Mouse (Mus musculus) myocyte (in vitro differentiated cells): ENCODE data around the gene Nlgn3.

Experiments
- E2F4 ChIP-seq: IDR thresholded peaks from one replicate; pipeline ENCODE4 v1.6.1; 2011; ENCODE audit warnings: mild to moderate bottlenecking, control low read depth, moderate library complexity; ENCODE audit not compliant: insufficient read depth
- MAX ChIP-seq: IDR thresholded peaks from one replicate; pipeline ENCODE4 v1.6.1; 2011; ENCODE audit warnings: low read depth, mild to moderate bottlenecking, control low read depth
- MYOG ChIP-seq, 3 experiments: IDR thresholded peaks; one replicate each; pipeline ENCODE4 v1.6.1; 2011; ENCODE audit warnings: control low read depth in 2 of 3, low read depth in 2 of 3, mild to moderate bottlenecking in 2 of 3; ENCODE audit not compliant: insufficient read length in 2 of 3, control insufficient read depth in 1 of 3, insufficient read depth in 1 of 3
- POLR2A ChIP-seq: IDR thresholded peaks from one replicate; pipeline ENCODE4 v1.6.1; 2011; ENCODE audit warnings: low read depth, mild to moderate bottlenecking, control low read depth, moderate library complexity; ENCODE audit not compliant: insufficient read length
- POLR2AphosphoS2 ChIP-seq: IDR thresholded peaks from one replicate; pipeline ENCODE4 v1.6.1; 2011; ENCODE audit warnings: low read depth, control low read depth; ENCODE audit not compliant: insufficient read length
- REST ChIP-seq: IDR thresholded peaks from one replicate; pipeline ENCODE4 v1.6.1; 2011; ENCODE audit warnings: mild to moderate bottlenecking, control low read depth, moderate library complexity; ENCODE audit not compliant: insufficient read depth, insufficient read length
- SRF ChIP-seq: IDR thresholded peaks from one replicate; pipeline ENCODE4 v1.6.1; 2011; ENCODE audit warnings: low read depth; ENCODE audit not compliant: control insufficient read depth, insufficient read length
- TCF12 ChIP-seq: IDR thresholded peaks from one replicate; pipeline ENCODE4 v1.6.1; 2011; ENCODE audit warnings: mild to moderate bottlenecking, control low read depth; ENCODE audit not compliant: poor library complexity, insufficient read depth, severe bottlenecking
- TCF3 ChIP-seq: IDR thresholded peaks from one replicate; pipeline ENCODE4 v1.6.1; 2011; ENCODE audit warnings: low read depth, control low read depth; ENCODE audit not compliant: insufficient read length
- USF1 ChIP-seq: IDR thresholded peaks from one replicate; pipeline ENCODE4 v1.6.1; 2011; ENCODE audit warnings: low read depth, mild to moderate bottlenecking, control low read depth, moderate library complexity

DNA sequence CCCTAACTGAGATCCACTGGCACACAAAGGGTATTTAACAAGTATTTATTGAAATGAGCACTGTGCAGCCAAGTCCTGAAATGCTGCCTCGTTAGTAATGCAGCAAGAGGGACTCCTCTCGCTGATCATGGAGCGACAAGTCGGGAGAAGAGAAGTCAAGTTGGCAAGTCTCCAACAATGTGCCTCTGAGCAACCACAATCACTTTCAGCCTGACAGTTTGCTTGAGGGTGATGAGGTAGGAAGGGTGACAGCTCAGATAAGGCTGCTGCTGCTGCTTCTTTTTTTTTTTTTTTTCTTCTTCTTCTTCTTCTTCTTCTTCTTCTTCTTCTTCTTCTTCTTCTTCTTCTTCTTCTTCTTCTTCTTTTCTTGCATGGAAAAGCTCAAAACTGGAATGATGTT is 52.2 kb downstream of the Nlgn3 start:
- TF ChIP-seq MYOG (IDR thresholded peaks at IDR 0.05; ENCODE audit: control insufficient read depth in 1 of 3, insufficient read depth in 1 of 3, insufficient read length in 2 of 3, low read depth in 2 of 3) (no peak), POLR2A (no peak), E2F4 (no peak), USF1 (no peak), POLR2AphosphoS2 (no peak), REST (no peak), TCF3 (no peak), MAX (no peak), TCF12 (no peak), SRF (no peak)
